19 mouse cellular contexts compared by ENCODE assay signal in the genomic region with DNA sequence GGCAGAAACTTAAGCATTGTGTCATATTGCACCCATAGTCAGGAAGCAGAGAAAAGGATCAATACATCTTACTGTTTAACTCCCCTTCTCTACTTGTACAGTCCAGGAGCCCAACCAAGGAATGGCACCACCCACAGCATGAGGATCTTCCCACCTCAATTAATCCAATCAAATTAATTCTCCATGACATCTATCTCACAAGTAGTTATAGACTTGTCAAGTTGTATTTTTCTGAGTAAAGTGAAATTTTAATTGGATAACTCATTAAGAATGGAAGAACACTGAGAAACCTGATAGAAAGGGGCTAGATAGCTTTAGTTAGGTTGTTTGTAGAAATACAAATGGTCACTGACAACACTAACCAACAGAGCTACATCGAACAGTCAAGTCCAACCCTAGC.
DNase-seq lines count a peak whose midpoint lies in the region.
"Had no signal": no experiment of that assay in that cellular context is flagged by ENCODE, and none has a peak within 500 bp of the region (broad histone marks: within the 10 kb centered on the region; RNA-seq: fewer than 3 reads in every experiment).

No protein-coding gene starts in this region.

- peak; percentile 60 for DNase-seq in Muller cell, postnatal 12 days (ENCODE audit: inconsistent ontology term)
- DNase-seq in retina, embryonic 14.5 days (ENCODE audit: low spot score), result peak; percentile 34
- DNase-seq in retina, postnatal 1 day, result peak; percentile 55
- no peak for DNase-seq in ovary, postnatal 14 days (ENCODE audit: low spot score)
- DNase-seq in MN1 (ENCODE audit: low spot score), result no peak
- no peak for DNase-seq in adrenal gland, adult (ENCODE audit: inconsistent age in 2 of 2, low spot score in 1 of 2)
- DNase-seq: adrenal gland, adult 2 months; adrenal gland, adult 8-10 months; adrenal gland, postnatal 10 days; adrenal gland, postnatal 14 days; adrenal gland, postnatal 25 days; adrenal gland, postnatal 36 days; B cell, adult 2 months; cerebellum, adult 11 months; cerebellum, adult 11-12 months; cerebellum, adult 18-20 months; cerebellum, adult 2 months; cerebellum, adult 8-10 months; cerebellum, adult 9-10 months had no signal

Comparison
In these comparisons a context has a peak if more than half of its experiments do, and no peak if none do; other contexts are left out.
1. DNase-seq: peak in Muller cell, postnatal 12 days (single experiment), retina, embryonic 14.5 days (single experiment) and retina, postnatal 1 day (single experiment); none in ovary, postnatal 14 days (single experiment), MN1 (single experiment) and adrenal gland, adult (0 of 2).